Mouse (Mus musculus) megakaryocyte-erythroid progenitor cell, adult 5-6 weeks (primary cell): ENCODE results near the gene Pten. TPM values are rescaled to one million over a fixed set of nuclear protein-coding genes. Genes with fewer than 3 reads are reported as not detected.
A peak's percentile ranks its signal among the peaks of the same experiment; 100 is the strongest.

Source experiments
- ATAC-seq: replicated peaks from 2 replicates; pipeline ENCODE4 v1.8.0; 2016; ENCODE audit warnings: mild to moderate bottlenecking, inconsistent platforms; ENCODE audit not compliant: severe bottlenecking, poor library complexity, low FRiP score, low TSS enrichment
- total RNA-seq, 2 experiments: library from RNA; stranded (forward) in 1 of 2; stranded (reverse) in 1 of 2; fragments of 200-1000, 215-1000 nt in 1 of 2; fragments of >200 nt in 1 of 2; fragmentation: Nextera tagmentation in 1 of 2; gene quantifications; 2 replicates each; pipeline ENCODE4 v1.2.3; 2014 to 2017

Pten gene
- total RNA-seq (2014; fragmentation: Nextera tagmentation) (51.0 and 53.2 TPM in 2 replicates), total RNA-seq (2017) (63.2 and 90.9 TPM in 2 replicates)

DNA sequence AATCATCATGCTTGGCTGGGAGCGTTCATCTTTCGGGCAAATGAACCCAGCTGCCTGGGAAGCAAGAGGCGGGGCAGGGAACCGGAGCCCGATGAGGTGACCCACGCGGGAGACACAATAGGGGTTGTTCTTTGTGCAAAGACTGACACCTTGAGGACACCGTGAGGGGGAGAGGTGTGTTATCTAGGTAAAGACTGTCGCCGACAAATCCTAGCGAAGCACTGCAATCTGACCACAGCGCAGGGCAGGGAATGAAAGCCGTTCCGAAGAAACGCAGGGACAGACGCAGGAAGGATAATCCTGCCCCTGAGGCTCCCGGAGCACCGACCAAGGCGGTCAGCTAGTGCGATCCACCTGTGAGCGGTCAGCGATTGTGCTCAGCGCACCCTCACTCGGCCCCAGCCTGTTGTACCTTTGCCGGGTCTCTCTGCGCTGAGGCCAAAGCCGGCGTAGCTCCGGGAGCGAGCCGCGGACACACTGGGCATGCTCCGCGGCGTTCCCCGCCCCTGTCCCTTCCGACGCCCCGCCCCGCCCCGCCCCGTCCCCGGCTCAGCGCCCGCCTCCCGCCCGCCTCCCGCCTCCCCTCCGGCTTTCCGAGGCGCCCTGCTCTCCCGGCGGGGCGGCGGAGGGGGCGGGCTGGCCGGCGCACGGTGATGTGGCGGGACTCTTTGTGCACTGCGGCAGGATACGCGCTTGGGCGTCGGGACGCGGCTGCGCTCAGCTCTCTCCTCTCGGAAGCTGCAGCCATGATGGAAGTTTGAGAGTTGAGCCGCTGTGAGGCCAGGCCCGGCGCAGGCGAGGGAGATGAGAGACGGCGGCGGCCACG is at the start of gene Pten:
Pten (plus strand) TSS at position 598 of the 826 bp plus-strand sequence.
- ATAC-seq, result peak; percentile 62

DNA sequence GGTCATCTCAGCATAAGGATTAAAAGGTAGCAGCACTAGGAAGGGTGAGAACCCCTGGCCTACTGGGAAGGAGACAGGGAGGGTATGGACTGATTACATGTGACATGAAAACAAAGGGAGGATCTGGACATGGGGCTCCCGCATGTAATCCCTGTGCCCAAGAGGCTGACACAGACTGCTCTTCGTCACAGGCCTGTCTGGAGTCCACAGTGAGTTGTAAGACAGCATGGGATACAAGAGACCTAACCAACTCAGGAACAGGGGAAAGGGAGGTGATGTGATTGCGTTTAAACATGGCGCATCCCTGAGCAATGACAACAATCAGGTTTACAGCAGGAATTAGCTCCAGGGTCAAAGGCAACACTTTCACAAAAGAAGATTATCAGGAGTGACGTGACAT is 48.3 kb upstream of the Pten start:
- ATAC-seq, result no peak

DNA sequence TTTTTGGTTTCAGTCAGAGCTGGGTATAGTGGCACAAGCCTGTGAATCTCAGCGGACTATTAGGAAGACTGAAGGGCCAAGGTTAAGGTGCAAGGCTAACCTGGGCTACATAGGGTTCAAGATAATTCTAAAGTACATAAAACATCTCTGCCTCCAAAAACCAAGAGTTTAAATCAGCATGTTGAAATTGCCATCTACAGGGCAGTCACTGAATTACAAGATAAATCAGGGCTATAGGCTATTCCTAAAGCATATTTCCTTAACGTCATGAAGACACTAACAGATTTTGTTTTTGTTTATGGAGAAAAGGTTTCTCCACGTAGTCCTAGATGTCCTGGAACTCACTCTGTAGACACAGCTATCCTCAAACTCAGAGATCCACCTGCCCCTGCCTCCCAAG is 47.0 kb upstream of the Pten start:
- no peak for ATAC-seq

DNA sequence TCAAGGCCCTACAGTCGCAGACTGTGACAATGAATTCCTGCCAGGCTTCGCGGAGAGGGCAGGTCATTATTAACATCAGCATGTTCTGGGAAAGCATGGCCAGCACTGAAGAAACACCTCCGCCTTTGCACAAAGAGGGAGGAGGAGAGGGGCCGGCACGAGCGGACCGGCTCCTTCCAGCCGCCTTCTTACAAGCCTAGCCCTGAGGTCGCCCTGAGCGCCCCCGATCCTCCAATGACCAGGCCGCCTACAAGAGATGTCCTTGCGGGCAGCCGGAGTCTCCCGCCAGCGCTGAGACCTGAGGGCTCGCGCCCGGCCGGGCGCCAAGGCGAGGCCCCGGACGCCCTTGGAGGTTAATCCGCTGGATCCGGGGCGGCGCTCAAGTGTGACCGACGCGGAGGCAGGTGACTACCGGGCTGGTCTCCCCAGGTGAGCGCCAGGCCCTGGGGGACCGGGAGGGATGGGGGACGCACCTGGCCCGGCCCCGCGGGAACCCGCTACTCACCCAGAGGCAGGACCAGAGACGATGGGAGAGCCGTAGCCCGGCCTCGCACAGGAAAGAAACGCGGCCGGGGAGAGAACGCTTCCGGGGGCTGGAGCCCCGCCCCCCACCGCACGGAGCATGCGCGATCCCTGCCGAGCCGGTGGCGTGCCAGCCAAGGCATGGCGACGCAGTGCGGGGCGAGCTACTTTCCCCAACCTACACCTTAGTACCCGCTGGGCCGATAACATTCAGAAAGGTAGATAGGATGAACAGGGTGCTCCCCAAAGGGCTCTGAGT is 45.3 kb upstream of the Pten start:
- peak; percentile 88 for ATAC-seq

DNA sequence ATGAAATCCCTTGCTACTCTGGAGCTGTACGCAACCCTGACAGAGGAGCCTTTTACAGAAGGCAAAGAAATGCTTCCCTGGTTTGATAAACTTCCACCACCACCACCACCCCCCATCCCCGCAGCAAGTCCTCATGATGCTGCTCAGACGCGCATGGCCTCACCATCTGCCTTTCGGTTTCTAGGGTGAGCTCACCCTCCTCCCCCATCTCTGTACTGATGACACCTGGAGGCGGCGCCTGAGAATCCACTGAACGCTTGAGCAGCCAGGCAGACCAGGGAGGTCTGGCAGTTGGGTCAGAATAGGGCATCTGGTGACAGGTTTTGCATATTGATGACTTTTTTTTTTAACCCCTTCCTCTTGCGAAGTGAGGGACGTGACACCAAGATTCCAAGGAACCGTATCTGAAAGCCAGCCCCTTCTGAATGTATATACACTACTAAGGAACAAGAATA is 44.7 kb upstream of the Pten start:
- peak; percentile 91 for ATAC-seq

DNA sequence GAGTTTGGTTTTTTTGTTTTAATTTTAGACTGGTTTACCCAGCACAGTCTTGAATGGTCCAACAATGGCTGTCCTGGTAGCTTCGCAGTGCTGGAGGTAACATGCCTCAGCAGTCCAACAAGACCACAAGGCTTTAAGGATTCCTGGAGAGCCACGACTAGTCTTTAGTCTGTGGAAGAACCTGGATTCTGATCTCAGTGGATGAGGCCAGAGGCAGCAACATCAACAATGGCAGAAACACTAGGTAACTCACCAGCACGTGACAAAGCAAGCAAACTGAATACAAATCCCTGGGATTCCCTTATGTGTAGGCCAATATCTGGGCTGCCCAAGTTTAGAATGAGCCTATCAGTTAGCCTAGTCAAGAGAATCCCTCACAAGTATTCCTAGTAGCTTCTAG is 43.8 kb upstream of the Pten start:
- no peak for ATAC-seq

DNA sequence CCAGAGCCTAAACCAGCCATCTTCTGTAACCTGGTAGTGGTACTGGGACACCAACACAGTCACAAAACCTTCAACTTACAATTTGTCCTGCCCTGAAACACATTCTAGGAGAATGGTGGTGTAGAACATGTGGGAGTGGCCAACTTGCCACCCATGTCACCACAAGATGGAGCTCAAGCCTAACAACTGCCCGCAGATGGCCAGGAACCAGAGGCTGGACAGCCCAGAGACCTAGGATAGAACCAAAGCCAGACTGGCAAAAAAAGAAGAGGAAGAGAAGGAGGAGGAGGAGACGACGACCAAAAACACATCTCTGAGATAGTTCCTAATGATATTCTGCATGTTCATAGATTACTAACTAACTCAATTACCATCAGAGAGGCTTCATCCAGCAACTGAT is 42.1 kb upstream of the Pten start:
- peak; percentile 59 for ATAC-seq

DNA sequence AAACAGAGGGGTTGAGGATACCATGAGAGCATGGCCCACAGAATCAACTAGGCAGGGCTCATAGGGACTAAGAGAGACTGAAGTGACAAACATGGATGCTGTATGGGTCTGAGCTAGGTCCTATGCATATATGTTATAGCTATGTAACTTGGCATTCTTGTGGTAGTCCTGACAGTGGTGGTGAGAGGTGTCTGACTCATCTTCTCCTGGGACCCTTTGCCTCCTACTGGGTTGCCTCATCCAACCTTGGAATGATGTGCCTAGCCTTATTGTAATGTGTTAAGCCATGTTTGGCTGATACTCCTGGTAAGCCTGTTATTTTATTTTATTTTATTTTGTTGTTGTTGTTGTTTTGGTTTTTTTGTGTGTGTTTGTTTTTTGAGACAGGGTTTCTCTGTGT is 41.6 kb upstream of the Pten start:
- no peak for ATAC-seq

DNA sequence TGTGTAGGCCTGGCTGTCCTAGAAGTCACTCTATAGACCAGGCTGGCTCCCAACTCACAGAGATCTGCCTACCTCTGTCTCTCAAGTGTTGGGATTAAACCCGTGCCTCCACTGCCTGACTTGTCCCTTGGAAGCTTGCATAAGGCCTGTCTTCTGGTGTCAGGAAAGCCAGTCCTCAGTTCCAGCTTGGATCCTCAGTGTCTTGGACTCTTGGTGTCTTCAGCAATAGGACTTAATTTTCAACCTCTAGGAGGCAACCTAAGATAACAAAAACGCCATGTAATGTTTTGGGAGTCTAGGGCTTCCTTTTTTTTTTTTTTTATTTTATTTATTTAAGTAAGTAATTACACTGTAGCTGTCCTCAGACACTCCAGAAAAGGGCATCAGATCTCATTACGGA is 39.7 kb upstream of the Pten start:
- no peak for ATAC-seq

DNA sequence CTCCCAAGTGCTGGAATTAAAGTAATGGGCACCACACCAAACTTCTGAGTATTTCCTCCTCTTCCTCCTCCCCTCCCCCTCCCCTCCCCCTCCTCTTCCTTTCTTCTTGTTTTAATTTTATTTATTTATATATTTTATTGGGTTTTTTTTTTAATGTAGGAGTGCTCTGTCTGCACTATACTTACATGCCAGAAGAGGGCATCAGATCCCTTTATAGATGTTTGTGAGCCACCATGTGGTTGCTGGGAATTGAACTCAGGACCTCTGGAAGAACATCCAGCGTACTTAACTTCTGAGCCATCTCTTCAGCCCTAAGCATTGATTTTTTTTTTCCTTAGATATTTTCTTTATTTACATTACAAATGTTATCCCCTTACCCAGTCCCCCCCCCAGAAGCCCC is 37.0 kb upstream of the Pten start:
- no peak for ATAC-seq

DNA sequence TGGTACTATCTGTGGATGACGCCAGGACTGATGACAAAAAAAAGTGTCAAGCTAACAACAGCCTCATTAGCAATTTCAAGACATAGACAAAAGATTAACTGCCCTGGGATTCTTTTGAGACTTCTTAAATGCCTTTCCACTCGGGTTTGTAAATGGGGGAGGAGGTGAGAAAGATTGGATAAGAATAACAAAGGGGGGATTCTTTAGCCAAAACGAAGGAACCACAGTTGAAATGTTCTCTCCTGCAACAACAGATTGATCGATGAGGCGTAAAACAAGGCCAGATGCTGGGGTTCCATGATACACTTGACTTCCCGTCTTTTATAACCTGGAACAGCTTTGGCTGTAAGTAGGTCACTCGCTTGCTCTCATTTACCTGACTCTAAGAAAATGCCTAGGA is 33.5 kb upstream of the Pten start:
- ATAC-seq, result no peak

DNA sequence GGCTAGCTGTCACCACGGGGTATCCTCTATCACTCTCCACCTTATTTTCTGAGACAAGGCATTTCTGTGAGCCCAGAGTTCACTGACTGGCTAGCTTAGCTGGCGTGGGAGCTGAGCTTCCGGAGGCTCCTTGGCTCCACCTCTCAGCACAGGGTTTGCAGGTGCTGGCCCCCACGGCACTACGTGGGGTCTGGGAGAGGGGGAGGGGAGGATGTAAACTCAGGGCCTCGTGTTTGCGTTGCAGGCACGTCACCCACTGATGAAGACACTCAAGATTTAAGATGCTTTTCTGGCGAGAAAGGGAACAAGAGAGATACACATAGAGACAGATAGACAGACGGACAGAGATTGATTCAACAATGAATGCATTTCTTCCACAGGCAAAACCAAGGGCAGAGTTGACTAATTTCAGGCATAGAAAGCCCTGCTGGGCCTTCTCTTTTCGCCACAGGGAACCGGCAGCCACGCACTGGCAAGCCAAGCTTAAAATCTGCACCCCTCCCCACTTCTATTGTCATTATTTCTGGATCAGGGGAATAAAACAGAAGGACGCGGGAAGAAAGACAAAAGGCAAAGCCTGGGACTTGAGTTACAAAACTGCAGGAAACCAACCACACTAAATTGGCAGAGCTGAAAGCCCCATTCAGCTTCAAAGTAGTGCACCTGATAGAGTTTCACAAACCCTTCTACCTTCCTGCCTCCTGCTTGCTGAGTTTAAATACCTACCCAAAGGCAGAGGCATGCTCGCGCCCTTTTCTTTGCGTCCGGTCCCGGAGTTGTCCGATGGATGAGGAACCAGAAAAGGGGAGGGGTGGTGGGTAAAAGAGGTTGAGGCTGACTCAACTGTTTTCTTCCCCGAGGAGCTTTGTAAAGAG is 30.6 kb upstream of the Pten start:
- ATAC-seq, result no peak

DNA sequence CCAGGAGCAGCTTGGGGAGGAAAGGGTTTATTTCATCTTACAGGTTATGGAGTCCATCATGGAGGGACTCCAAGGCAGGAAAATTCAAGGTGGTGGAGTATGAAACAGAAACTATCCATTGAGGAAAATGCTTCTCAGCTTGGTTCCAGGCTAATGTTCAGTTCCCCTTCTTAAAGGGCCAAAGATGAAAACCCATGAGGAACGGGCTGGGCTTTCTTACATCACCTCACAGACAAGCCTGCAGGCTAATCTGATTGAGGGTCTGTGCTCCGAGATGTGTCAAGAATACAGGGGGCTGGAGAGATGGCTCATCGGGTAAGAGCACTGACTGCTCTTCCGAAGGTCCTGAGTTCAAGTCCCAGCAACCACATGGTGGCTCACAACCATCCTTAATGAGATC is 27.5 kb upstream of the Pten start:
- ATAC-seq, result no peak

DNA sequence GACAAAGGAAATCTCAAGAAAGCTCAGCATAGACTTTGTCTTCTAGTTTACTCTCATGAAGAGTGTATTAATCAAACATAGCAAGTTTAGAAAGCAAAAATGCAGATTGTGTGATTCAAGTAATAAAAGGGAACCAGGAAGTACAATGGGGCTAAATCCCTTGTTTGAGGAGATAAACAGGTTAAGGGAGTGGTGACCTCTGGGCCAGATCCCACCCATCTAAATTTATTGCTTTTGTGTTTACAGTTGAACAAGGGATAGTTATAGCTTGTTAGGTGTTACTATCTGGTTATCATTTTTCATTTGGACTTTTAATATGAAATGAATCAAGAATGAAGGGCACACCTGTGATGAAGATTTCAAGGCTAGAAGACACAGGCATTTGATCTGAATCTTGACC is 24.4 kb upstream of the Pten start:
- ATAC-seq, result no peak

DNA sequence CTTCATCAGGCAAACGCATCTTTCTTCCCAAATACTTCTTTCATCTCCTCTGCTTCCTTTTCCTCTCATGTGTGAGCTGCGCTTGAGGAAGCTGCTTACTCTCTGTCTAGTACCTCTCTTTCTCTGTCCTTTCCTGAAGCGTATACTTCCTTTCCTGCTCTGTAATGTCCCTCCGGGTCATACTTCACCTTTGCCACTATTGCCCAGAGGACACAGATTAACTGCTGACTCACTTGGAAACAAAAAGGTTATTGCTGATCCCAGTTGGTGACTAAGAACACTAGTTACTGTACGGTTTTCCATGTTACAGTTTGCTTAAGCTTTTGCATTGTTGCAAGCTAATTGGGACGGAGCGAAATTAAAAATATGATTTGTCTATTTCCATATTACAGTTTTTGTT is 19.5 kb upstream of the Pten start:
- no peak for ATAC-seq

DNA sequence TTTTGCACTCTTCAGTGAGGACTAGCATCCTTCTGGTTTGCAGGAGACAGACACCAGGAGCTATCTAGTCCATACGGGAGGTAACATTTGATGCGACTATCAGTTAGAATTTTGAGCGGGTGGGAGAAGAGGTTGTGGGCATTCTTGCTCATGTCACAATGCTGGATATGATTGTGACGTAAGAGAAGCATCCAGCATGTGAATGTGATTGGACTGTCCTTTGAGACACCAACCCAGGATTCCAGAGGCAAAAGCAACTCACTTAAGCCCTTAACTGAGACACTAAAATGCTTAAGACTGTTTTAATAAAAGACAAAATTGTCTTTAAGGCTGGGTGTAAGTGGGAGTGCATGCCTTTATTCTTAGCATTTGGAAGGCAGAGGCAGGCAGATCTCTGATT is 17.6 kb upstream of the Pten start, which contains the start of gene Atad1:
Atad1 (minus strand) TSS at position 101 of the 400 bp plus-strand sequence.
- no peak for ATAC-seq

DNA sequence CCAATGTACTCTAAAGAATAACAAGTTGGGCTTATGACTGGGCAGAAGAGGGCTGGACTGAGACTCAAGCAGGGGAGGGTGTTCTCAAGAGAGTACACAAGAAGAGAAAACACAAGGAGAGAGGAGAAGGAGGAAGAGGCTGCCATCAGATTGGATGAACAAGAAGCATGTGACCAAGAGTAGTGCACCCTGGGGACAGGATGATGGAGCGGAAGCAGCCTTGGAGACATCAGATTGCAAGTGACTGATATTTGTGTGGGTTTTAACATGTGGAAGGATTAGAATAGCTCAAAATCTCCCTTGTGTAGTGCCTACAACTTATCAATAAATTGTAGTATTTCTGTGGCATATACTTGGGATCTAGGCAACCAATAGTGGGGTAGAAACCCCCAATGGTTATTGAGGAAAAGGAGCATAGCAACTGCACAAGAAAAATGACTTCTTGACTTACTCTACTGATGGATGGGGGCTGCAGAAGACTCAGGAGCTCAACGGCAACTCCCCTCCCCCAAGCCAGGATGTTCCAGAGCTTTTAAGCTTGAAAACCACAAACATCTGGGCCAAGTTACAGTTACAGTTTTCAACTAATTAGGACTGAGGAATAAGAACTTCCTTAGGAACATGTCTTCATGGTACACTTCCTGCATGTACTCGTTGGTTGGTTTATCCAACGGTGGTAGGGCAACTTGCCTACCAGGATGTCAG is 16.5 kb upstream of the Pten start:
- ATAC-seq, result no peak

DNA sequence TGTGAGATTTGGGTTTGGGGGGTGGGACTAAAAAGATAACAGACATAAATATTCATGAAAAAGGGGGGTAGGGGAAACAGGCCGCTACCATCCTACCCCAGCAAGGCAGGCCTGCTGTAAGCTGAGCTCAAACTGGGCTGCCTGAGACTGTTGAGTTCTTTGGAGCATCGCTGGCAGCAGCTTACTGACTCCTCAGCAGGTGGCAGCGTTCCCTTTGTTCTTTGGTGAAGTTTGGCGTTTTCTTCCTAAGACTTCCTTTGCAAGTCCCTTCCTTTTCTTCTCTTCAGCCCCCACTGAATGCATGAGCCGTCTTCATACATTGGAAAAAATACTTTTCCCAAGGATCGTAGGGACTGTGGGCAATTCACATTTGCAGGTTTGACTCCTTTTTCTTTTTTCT is 7.9 kb upstream of the Pten start:
- ATAC-seq, result no peak

DNA sequence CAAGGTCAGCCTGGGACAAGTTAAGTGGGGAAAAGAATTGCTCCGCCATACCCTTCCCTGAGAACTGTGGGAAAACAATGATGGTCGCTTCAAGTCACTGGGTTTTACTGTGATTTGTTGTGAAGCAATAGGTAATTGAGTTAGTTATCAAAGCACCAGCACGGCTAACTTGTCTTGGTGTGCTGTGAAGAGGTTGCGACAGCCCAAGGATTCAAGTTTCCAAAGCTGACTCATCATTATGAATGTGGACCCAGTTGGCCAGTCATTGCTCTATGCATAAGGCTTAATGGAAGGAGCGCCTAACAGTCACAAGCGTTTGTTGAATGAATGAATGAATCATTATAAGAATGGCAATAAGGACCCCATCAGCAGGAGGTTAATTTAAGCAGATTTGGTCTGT is 4.9 kb upstream of the Pten start:
- no peak for ATAC-seq
